Mouse (Mus musculus): Measurements from ENCODE around the gene Zfp989. TPM values are rescaled to one million over a fixed set of nuclear protein-coding genes. Genes with fewer than 3 reads are reported as not detected.
"Not testable (repeated sequence)": the region's sequence is repeated elsewhere in the genome, so short reads cannot be mapped to it uniquely, and the experiment has no call there.

Gene Zfp989
- polyA plus RNA-seq (2016; fragmentation: Nextera tagmentation; extraction: Ambion mirVana) = 0.13 and 0.15 TPM in 2 replicates

DNA sequence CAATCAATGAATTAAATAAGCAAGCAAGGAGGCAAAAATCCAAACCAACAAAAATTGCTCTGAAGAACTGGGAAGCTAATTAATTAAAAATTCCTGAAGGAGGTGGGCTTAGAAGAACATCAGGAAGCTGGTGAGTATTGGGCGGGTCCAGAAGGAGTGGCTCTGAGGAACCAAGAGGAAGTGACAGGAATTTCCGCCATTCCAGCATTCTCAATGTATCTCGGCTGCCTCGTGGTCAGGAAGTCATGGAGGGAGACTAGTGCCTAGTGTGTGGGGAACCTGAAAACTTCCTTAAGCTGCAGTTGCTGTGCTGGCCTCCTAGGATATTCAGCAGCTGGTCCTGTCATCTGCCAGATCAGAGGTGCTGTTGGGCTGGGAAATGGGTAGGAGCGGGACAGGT lies at the start of gene Zfp989:
Gene Zfp989 (plus strand): TSS at position 220 of the 400 bp plus-strand sequence.
- H3K9me3 ChIP-seq; ATAC-seq (ENCODE audit: low FRiP score, low read depth); H3K36me3 ChIP-seq; H3K4me2 ChIP-seq (replicated peaks); H3K4me1 ChIP-seq; H3K27ac ChIP-seq; H3K27me3 ChIP-seq (replicated peaks); H3K4me3 ChIP-seq; H3K9ac ChIP-seq: not testable (repeated sequence)
- WGBS = 94% methylated on average over 5 of the region's 5 CpGs

DNA sequence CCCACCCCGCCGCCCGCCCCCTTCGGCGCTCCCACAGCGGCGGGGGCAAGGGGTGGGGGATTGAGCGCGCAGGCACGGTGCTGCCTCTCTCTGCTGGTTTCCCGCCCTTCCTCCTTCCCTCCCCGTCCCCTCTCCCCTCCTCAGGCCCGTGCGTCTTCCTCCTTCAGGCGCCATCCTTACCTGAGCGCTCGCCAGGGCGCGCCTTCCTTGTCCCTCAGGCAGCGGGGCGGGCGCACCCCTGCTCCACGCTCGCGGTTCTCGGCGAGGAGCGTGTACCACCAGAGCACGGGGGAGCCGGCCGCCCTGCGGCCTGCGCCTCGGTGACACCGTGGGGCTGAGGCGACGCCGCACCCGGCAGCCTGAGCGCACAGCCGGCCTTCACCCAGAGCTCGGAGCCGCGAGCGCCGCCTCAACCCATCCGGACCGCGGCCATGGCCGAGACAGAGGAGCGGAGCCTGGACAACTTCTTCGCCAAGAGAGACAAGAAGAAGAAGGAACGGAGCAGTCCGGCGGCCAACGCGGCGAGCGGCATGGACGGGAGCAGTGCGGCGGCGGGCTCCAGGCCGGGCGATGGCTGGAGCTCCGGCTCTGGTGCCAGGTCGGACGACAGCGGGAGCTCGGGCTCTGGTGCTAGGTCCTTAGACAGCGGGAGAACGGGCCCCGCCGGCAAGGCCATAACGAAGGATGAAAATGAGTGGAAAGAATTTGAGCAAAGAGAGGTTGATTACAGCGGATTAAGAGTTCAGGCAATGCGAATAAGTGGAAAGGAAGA lies 39.3 kb upstream of the Zfp989 start:
- peak overlapping the region; percentile 35 for H3K4me3 ChIP-seq
- peaks cover 23% of the 10 kb centered on the region for H3K9me3 ChIP-seq
- H3K9ac ChIP-seq = 0 out of 2 replicates have a peak overlapping the region, but pooled peaks have one; percentile 33
- H3K36me3 ChIP-seq = no peaks in the 10 kb centered on the region
- H3K4me1 ChIP-seq = no peaks in the 10 kb centered on the region
- WGBS = 7% methylated on average over 76 of the region's 77 CpGs
- peak; percentile 58 for ATAC-seq (ENCODE audit: low FRiP score, low read depth)
- peak overlapping the region; percentile 56 for H3K4me2 ChIP-seq (replicated peaks)
- H3K27ac ChIP-seq = no peak overlapping the region
- H3K27me3 ChIP-seq (replicated peaks) = peaks cover 3% of the 10 kb centered on the region; the same call in 1 of the 2 replicates

DNA sequence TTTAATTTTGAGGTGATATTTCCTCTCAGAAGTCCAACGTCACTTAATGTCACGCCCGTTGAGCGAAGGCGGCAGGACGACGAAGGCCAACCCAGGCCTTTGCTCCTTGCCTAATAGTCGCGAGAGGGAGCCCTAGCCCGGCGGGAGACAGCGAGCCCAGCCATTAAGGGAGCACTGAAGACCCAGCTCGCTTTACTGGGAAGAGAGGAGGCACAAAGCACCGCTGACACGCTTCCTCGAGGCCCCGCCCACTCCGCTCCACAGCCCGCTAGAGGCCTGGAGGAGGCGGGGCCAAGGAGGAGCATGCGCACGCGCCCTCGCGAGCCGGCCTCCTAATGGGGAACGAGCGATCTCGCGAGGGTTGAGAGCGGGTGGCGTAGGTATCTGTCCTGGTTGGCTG lies 30.1 kb upstream of the Zfp989 start:
- not testable (repeated sequence) for H3K9ac ChIP-seq; H3K36me3 ChIP-seq; H3K4me2 ChIP-seq (replicated peaks); ATAC-seq (ENCODE audit: low FRiP score, low read depth); H3K4me1 ChIP-seq; H3K9me3 ChIP-seq; H3K27ac ChIP-seq; H3K27me3 ChIP-seq (replicated peaks); H3K4me3 ChIP-seq
- WGBS = 62% methylated on average over 32 of the region's 32 CpGs

DNA sequence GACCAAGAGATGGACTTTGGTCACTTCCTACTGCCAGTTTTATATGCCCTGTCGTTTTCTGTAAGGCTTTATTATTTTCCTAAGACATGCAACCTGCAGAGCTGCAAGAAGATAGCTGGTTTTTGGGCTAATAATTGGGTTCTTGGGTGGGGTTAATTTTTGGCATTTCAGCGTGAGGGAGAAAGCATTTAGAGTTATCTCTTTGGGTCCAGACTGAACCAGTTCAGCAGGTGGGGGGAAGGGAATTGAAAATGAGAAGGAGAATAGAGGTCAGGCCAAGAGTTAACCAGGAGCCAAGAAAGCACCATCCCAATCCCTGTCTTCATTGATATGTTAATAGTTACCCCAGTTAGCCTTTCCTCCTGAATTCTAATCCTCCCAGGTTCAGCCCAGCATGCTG lies 4.8 kb downstream of the Zfp989 start:
- H3K36me3 ChIP-seq; H3K4me3 ChIP-seq; H3K4me1 ChIP-seq; H3K27ac ChIP-seq; ATAC-seq (ENCODE audit: low FRiP score, low read depth); H3K4me2 ChIP-seq (replicated peaks); H3K27me3 ChIP-seq (replicated peaks); H3K9ac ChIP-seq; H3K9me3 ChIP-seq: not testable (repeated sequence)
- 24% methylated on average over 2 of the region's 2 CpGs for WGBS

DNA sequence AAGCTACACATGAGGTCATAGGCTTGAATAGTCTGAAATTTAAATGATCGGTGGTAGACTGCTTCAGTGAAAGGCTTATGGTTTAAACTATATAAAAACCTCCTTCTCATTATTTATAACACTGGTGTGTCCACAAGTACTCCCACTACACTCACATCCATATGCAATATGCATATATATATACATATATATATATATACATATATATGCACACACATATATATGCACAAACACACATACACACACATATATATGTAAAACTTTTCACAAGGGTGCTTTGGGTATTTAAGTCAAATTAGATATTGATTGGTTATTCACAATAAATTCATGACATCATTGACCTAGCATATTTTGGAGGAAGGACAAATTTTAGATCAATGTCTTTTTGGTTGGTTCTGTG lies 46.6 kb downstream of the Zfp989 start:
- H3K9ac ChIP-seq; ATAC-seq (ENCODE audit: low FRiP score, low read depth): not testable (repeated sequence)
- no CpG with 5 or more reads among the region's 1 CpGs for WGBS

DNA sequence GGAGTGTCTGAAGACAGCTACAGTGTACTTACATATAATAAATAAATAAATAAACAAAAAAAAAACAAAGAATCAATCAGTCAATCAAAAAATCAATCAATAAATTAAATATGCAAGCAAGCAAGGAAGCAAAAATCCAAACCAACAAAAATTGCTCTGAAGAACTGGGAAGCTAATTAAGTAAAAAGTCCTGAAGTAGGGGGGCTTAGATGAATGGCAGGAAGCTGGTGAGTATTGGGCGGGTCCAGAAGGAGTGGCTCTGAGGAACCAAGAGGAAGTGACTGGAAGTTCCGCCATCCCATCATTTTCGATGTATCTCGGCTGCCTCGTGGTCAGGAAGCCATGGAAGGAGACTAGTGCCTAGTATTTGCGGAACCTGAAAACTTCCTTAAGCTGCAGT lies 49.8 kb downstream of the Zfp989 start, which contains the start of gene Rex2:
Gene Rex2 (plus strand): TSS at position 301 of the 400 bp plus-strand sequence.
- H3K9me3 ChIP-seq; ATAC-seq (ENCODE audit: low FRiP score, low read depth); H3K27me3 ChIP-seq (replicated peaks); H3K9ac ChIP-seq; H3K4me1 ChIP-seq; H3K36me3 ChIP-seq; H3K27ac ChIP-seq; H3K4me3 ChIP-seq; H3K4me2 ChIP-seq (replicated peaks): not testable (repeated sequence)
- no CpG with 5 or more reads among the region's 6 CpGs for WGBS

More for the DNA sequence above, 46.6 kb downstream of the Zfp989 start:
- not testable (repeated sequence) for H3K4me3 ChIP-seq; H3K9me3 ChIP-seq; H3K27ac ChIP-seq; H3K4me2 ChIP-seq (replicated peaks); H3K27me3 ChIP-seq (replicated peaks); H3K4me1 ChIP-seq; H3K36me3 ChIP-seq

DNA sequence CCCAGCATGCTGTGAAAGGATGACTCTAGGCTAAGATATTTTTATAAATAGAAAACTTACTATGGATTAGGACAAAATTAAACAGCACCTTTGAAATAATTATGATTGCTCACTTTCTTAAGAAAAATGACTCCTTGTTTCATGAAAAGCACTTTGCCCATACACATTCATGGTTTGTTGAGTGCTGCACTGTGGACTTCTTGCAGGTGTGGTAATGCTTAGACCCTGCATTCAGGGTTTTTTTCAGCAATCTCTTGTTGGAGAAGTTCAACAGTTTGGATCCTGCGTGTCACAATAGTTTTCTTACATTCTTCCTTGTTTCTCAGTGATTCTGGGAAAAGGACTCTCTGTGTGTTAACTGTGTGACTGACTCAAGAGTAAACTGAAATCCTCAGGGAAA lies 54.6 kb downstream of the Zfp989 start:
- H3K36me3 ChIP-seq; H3K27me3 ChIP-seq (replicated peaks); H3K9me3 ChIP-seq; ATAC-seq (ENCODE audit: low FRiP score, low read depth); H3K4me2 ChIP-seq (replicated peaks); H3K9ac ChIP-seq; H3K27ac ChIP-seq; H3K4me3 ChIP-seq; H3K4me1 ChIP-seq: not testable (repeated sequence)
- 66% methylated on average over 1 of the region's 1 CpGs for WGBS

DNA sequence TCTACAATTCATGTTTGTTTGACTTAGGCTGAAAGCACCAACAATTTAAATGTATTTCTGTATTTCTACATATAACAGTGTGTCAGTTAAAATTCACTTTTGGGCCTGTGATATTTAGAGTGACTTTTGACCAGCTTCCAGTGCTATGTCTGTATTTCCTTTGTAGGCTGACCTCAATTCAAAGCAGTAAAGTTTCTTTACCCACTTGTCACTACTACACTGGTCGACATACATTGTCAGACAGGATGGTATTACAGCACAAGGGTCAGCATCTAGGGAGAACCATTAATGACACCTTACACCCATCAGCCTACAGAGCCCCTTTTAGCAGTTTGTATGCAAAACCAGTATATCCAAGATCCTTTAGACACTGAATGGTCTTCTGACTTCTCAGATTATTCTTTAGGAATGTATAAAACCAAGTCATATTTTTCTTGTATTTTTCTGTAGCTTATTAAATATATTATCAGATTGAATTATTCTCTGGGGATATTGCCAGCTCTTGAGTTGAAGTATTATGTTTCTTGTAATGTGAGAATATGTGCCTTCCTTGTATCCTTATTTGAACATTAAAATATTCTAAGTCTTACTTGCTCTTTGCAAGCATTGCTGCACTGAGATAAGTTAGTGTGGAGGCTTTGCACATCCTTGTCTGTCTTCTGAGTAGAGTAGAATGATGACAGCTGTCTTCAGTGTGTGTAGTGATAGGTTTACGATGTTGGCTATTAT lies 59.7 kb downstream of the Zfp989 start:
- 86% methylated on average over 1 of the region's 2 CpGs for WGBS
- not testable (repeated sequence) for H3K9ac ChIP-seq; H3K27me3 ChIP-seq (replicated peaks); H3K4me3 ChIP-seq; H3K4me1 ChIP-seq; H3K9me3 ChIP-seq; H3K4me2 ChIP-seq (replicated peaks); H3K27ac ChIP-seq; H3K36me3 ChIP-seq
- peak; percentile 48; the same call in 1 of the 2 replicates for ATAC-seq (ENCODE audit: low FRiP score, low read depth)

Other genes with a start within 250 kb of the Zfp989 start
- gene Gm21411, start 62.4 kb upstream of the Zfp989 start, polyA plus RNA-seq (2016; fragmentation: Nextera tagmentation; extraction: Ambion mirVana) = not detected in 2 replicates
- gene Rex2, start 49.9 kb downstream of the Zfp989 start, polyA plus RNA-seq (2016; fragmentation: Nextera tagmentation; extraction: Ambion mirVana) = not detected in 2 replicates
- 4.1 and 5.6 TPM in 2 replicates for gene Zfp991, start 160.1 kb downstream of the Zfp989 start, polyA plus RNA-seq (2016; fragmentation: Nextera tagmentation; extraction: Ambion mirVana)

Measured in neural tube, embryonic 12.5 days (tissue).